Mouse (Mus musculus) c-Kit-negative CD71-positive TER-119-positive erythroid progenitor cells, embryonic 14.5 days (primary cell): Measurements from ENCODE around the gene Naxd.
"Not testable (repeated sequence)": the region's sequence is repeated elsewhere in the genome, so short reads cannot be mapped to it uniquely, and the experiment has no call there.

Experiments used
- DNase-seq: peaks from one replicate; pipeline ENCODE4 v3.0.0-alpha.2; 2013; ENCODE audit warnings: low read depth, low spot score

Gene Naxd

GRCm38 (mm10) chr8:11512711-11513110, 15.4 kb downstream of the Naxd start:
- DNase-seq: peak; percentile 17

- DNase-seq: no peak
Observed at GRCm38 (mm10) chr8:11513247-11513646, 15.9 kb downstream of the Naxd start.

DNA sequence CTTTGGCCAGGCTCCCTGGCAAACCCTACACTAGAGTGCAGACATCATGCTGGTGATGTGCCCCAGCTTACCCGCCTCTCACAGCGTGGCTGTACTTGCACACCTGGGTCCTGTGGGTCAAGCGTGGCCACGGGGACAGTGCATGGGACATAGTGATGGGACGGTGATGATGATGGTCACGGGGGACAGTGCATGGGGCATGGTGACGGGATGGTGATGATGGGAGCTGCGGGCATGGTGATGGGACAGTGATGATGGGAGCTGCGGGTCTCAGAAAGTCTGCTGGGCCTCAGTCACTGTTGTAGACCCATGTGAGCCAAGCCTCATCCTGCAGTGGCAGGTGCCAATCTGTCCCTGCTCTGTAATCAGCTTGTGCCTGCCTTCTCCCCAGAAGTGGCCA, 19.0 kb downstream of the Naxd start:
- no peak for DNase-seq

DNA sequence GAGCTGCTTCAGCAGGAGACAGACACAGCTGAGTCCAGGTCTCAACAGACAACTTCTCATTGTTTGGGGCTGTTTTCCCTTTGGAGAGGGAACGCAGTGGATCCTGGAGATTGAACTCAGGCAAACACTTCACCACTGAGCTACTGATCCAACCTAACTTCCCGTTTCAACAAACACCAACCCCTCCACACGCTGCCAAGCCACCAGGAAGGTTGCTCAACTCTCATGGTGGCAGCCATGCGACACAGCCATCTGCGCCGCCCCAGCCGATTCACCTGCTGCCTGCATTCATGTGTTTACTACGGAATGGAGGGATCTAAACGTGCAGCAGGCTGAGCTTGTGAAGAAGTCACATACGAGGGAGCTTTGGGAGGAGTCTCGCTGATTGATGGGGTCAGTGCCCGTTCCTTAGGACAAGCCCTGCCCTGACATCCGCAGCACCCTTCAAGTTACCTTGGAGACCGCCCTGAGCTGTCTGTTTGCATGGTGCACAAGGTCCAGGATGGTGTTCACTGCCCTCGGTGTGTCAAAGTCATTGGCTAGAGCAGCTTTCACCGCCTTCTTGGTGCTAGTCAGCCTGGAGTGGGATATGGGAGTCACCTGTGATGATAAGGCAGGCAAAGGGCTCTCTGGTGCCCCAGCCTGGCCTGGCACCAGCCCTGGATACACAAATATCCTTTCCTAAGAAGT, 20.2 kb downstream of the Naxd start:
- DNase-seq: no peak

GRCm38 (mm10) chr8:11518056-11518396, 20.7 kb downstream of the Naxd start:
- no peak for DNase-seq

- no peak for DNase-seq
Observed at GRCm38 (mm10) chr8:11518676-11519075, 21.4 kb downstream of the Naxd start.

DNA sequence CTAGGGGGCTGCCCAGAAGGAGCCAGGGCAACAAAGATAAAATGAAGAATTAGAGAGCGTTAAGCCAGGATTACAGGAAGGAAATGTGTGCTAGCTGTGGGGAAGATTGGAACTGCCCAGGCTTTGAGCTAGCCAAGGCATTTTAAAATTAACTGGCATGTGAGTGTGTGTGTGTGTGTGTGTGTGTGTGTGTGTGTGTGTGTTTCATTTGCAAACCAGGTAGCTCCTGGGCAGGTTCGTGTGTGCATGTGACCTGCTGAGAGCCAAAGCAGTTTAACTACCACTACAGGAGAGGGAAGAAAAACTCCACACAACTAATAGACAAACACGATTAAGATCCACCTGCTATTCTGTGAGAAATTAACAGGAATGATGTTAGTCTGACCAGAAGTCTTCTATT, 26.0 kb downstream of the Naxd start:
- DNase-seq: no peak

DNA sequence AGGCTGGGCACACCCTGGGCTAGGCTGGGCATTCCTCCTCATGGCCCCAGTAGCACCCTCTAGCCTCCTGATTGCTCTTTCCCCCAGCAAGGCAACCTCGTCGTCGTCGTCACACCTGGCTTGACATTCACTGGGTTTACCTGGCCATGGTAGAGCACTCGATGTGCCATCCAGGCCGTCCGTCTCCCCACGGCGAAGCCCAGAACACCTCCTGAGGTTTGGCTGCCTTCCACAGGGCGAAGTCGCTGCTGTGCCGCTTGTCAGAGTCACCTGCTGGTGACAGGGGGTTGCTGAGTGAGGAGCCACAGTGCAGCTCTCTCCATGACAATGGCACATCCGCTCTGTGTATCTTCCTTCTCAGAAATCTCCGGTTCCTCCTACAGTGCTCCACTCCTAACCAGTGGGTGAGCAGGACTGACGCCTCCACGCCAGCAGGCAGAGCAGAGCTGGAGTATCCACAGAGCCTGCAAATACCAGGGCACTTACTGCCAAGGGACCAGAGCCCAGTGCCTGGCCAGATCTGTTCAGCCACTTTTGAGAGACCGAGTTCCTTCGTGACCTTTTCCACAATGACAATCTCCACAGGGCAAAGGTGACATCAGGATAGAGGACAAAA, 33.0 kb downstream of the Naxd start:
- DNase-seq: no peak

DNA sequence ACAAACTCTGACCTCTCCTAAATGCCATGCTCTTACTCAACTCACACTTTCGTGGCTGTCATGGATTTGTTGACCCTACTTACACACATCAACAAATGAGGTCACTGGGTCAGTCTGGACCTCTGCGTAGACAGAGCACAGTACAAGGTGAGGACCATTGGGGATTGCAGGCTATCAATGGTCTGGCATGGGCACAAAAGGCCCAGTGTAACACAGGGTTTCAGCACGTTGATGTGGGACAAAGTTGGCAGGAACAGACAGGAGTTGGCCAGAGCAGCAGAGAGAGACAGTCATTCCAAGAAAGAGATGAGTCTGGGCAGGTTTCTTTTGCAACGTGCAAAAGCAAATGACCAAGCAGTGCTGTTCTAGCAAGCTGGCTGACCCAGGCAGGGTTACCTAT, 33.5 kb downstream of the Naxd start:
- no peak for DNase-seq

DNA sequence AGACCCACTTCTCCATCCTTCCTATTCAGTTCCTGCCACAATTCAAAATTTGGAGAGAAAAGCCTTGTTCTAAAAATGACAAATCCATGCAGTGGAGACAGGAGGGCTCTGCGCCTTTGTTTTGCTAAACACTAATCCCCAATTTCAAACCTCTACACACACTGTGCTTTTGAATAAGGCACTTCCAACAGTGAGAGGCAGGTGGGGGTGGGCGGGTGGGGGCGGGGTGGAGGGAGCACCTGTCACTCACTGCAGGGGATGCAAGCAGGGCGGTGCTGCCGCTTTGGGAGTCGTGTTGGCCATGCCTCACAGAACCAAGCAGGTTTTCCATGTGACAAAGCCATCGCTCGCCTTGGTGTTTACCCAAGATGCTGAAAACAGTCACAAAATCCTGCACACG, 37.2 kb downstream of the Naxd start:
- no peak for DNase-seq

DNA sequence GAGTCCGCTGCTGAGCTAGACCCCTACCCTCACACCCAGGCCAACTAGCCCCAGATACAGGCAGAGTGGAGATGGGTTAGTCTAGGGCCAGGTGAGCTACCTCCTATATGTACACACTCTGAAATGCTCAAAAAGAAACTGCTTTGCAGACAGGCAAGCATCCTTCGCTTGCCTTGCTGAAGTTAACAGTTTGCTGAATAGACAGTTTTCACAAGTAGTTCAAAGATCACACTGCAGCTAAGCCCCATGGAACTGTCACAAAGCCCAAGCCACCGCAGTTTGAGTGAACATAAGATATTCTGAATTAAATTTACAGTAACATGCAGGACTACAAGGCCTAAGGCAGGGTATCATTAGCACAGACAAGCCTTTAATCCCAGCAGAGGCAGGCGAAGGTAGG, 41.7 kb downstream of the Naxd start:
- DNase-seq: no peak

DNA sequence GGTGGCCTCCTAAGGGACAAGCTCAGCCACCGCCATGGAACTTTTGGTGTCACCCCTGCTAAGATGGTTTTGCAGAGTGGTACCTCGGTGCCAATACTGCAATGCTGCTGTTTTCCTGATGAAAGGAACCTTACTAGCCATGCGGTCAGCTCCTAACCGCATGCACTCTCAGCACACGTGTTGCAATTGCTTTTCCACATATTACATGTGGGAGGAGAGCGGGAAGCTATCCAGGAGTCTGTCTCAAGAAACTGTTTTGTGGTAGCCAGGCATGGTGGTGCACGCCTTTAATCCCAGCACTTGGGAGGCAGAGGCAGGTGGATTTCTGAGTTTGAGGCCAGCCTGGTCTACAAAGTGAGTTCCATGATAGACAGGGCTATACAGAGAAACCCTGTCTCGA, 42.9 kb downstream of the Naxd start:
- DNase-seq: no peak

DNA sequence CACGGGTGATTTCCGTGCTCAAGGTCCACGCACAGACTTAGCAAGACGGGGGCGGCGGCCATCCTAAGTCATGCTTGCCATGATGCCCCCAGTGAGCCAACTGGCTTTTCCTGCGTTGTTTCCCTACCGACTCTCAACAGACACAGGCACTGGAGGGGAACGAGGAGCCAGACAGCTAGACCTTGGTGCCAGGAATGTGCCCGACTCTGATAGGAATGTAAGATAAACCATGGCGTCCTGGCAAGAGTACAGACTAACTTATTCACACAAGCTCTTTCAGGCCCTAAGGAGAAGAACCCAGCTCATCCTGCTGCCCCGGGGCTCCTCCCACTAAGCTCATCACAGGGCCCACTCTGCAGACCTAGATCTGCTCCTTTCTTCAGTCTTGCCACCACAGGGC, 44.7 kb downstream of the Naxd start:
- no peak for DNase-seq

GRCm38 (mm10) chr8:11542866-11543265, 45.6 kb downstream of the Naxd start:
- no peak for DNase-seq

DNA sequence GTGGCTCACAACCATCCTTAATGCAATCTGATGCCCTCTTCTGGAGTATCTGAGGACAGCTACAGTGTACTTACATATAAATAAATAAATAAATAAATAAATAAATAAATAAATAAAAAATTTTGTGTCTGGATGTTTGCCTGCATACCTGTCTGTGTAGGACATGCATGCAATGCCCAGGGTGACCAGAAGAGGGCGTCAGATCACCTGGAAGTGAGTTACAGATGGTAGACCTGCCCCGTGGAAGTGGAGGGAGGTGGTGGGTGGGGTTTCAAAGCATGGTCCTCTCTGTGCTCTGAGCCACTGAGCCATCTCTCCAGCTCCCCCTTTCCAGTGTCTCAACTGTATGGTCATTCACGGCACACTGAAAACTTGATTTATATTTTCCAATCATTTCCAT, 47.1 kb downstream of the Naxd start:
- DNase-seq: peak; percentile 38

DNA sequence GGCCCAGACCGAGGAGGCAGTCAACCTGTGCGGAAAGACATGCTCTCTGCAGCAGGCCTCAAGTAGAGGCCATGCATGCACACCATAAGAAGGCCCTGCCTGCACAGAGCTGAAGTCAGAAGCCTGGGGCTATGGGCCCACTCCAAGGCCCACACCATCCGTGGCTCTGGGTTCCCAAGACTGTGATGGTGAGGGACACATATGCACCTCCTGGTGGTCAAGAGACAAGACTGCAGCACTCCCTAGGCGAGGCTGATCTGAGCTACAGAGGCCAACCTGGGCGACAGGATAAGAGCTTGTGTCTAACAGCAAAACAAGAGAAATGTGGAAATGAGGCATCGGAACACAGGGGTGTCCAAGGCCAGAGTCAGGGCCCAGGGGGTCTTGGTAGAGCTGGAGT, 49.8 kb downstream of the Naxd start:
- no peak for DNase-seq

DNA sequence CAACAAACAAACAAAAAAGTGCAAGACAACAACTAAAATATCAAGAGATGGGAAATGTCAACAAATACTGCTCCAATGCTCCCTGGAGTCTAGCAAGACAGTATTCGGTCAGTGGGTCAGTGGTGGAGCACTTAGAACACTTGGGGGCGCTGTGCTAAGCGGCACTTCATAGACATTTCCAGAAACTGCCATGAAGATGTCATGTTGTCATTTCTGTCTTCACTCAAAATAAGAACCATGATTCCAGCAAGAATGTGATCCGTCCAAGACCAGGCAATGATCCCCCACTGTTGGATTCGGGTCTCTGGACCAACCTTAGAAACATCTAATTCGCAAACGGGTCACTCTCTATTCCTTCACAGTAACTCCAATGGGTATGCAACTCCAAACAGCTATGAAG, 52.4 kb downstream of the Naxd start:
- peak; percentile 68 for DNase-seq

DNA sequence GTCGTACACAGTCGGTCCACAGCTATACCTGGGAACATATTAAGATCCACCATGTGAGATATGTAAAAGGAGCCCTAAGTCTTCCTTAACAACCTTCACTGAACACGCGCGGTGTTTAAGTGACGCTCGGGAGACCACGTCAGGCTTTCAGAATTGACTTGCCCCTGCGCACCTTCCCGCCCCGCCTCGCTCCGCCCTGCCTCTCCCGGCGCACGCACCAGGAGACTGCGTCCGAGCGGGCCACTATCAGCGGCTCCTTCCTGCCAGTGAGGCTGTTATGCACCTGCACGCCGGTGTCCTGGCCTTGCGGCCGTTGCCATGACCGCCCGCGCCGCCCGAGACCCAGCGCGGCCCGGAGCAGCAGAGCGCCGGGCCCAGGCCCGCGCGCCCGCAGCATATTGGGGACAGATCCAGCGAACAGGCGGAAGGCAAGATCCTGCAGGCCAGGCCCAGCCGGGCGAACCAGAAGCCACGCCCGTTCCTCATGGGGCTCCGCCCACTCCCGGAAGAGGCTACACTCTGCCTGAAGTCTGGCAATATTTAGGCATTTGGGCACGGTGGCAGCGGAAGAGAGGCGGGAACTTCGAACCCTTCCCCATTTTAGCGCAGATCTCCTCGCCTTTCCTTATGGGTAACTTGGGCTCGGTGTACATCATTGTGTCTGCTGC, 53.1 kb downstream of the Naxd start, which contains the start of gene Cars2:
TSS of gene Cars2 (minus strand) at position 503 of the 668 bp plus-strand sequence.
- peak; percentile 80 for DNase-seq

DNA sequence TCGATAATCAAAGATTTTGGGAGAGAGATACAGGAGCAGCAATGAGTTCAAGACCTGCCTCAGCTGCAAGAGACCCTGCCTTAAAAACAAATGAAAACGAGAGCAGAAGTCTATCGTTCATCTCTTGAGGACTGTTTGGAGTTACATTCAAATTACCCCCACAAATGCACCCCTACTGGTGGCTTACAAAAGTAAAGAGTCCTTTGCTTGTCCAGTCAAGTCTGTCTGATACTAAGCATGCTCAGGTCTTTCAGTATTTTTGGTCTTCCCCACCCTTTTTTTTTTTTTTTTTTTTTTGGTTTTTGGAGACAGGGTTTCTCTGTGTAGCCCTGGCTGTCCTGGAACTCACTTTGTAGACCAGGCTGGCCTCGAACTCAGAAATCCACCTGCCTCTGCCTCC, 54.2 kb downstream of the Naxd start:
- not testable (repeated sequence) for DNase-seq

GRCm38 (mm10) chr8:11552390-11552789, 55.1 kb downstream of the Naxd start:
- DNase-seq: no peak

GRCm38 (mm10) chr8:11554799-11555719, 57.8 kb downstream of the Naxd start, which contains the start of gene Ing1:
Ing1 (plus strand) TSS chr8:11555571.
- DNase-seq: peak; percentile 88
